Mouse (Mus musculus): ENCODE measurements around the gene Olfr596. TPM values are rescaled to one million over a fixed set of nuclear protein-coding genes. Genes with fewer than 3 reads are reported as not detected.

Gene Olfr596
- total and polyA plus RNA-seq, 3 experiments = not detected

DNA sequence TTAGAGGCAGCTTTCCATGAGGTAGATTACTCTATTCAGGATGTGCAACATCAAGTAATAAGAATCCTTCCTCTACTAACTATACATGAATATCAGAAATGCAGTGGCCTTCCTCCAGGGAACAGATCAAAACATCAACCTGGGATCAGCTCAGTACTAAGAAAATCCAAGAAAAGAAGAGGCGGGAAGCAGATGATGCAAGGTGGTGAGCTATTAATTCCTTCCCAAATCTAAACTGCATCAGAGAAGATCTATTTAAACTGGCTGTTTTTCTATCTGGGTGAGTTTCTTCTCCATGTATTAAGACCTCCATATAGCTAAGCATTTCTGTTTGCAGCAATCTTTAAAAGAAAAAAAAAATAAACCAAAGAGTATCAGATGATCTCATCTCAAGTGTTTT, 30.2 kb downstream of the Olfr596 start, which contains the start of gene Olfr599:
Olfr599 (plus strand) TSS at position 301 of the 400 bp plus-strand sequence.
- no peaks in the 10 kb centered on the region for H3K9me3 ChIP-seq (replicated peaks; ENCODE audit: insufficient read depth, low read length)
- no peak within 1 kb of the TSS for H3K27ac ChIP-seq (ENCODE audit: control insufficient read depth, low read depth, low read length)
- no peak for TF ChIP-seq USF2 (IDR thresholded peaks at IDR 0.05; ENCODE audit: borderline replicate concordance in 1 of 2, insufficient read depth in 1 of 2, low read depth in 1 of 2, low read length in 2 of 2)
- no peak for TF ChIP-seq ELF1 (IDR thresholded peaks at IDR 0.05; ENCODE audit: low read depth, low read length)
- TF ChIP-seq HCFC1 (IDR thresholded peaks at IDR 0.05; ENCODE audit: low read depth, low read length) = no peak
- no peak for TF ChIP-seq TBP (IDR thresholded peaks at IDR 0.05; ENCODE audit: low read depth, low read length)
- no peak for TF ChIP-seq GABPA (IDR thresholded peaks at IDR 0.05; ENCODE audit: low read depth, low read length)
- no peak within 1 kb of the TSS for H3K4me3 ChIP-seq (ENCODE audit: control insufficient read depth in 1 of 2, insufficient read depth in 1 of 2, low read depth in 2 of 2, low read length in 2 of 2)
- H3K79me2 ChIP-seq (ENCODE audit: control insufficient read depth, insufficient read depth, low read length, poor library complexity) = no peaks in the 10 kb centered on the region
- H3K36me3 ChIP-seq (ENCODE audit: control insufficient read depth in 1 of 2, insufficient read depth in 2 of 2, low read length in 2 of 2) = no peaks in the 10 kb centered on the region
- no peaks in the 10 kb centered on the region for H3K4me1 ChIP-seq (ENCODE audit: control insufficient read depth in 1 of 2, insufficient read depth in 2 of 2, low read length in 2 of 2)
- DNase-seq (ENCODE audit: low read depth, low spot score) = no peak
- H3K9ac ChIP-seq (ENCODE audit: control insufficient read depth, low read depth, low read length, poor library complexity, severe bottlenecking) = no peak within 1 kb of the TSS
- H3K27me3 ChIP-seq (ENCODE audit: control insufficient read depth in 1 of 2, insufficient read depth in 2 of 2, low read length in 2 of 2) = no peaks in the 10 kb centered on the region

GRCm38 (mm10) chr7:103349569-103349968, 44.1 kb downstream of the Olfr596 start, which contains the start of gene Olfr600:
Gene Olfr600, minus strand, starts transcription at chr7:103349669.
- no peaks in the 10 kb centered on the region for H3K79me2 ChIP-seq (ENCODE audit: control insufficient read depth, insufficient read depth, low read length, poor library complexity)
- H3K4me3 ChIP-seq (ENCODE audit: control insufficient read depth in 1 of 2, insufficient read depth in 1 of 2, low read depth in 2 of 2, low read length in 2 of 2) = no peak within 1 kb of the TSS
- TF ChIP-seq E2F4 (IDR thresholded peaks at IDR 0.05; ENCODE audit: borderline replicate concordance, low read depth, low read length) (no peak), NRF1 (IDR thresholded peaks at IDR 0.05; ENCODE audit: insufficient read depth, low read depth, low read length, poor library complexity, severe bottlenecking) (no peak), ZMIZ1 (IDR thresholded peaks at IDR 0.05; ENCODE audit: low read depth, low read length) (no peak), CHD2 (IDR thresholded peaks at IDR 0.05; ENCODE audit: low read length) (no peak), POLR2AphosphoS5 (IDR thresholded peaks at IDR 0.05; ENCODE audit: borderline replicate concordance, low read depth, low read length) (no peak)
- no peaks in the 10 kb centered on the region for H3K27me3 ChIP-seq (ENCODE audit: control insufficient read depth in 1 of 2, insufficient read depth in 2 of 2, low read length in 2 of 2)
- no peaks in the 10 kb centered on the region for H3K36me3 ChIP-seq (ENCODE audit: control insufficient read depth in 1 of 2, insufficient read depth in 2 of 2, low read length in 2 of 2)
- no peaks in the 10 kb centered on the region for H3K4me1 ChIP-seq (ENCODE audit: control insufficient read depth in 1 of 2, insufficient read depth in 2 of 2, low read length in 2 of 2)
- no peaks in the 10 kb centered on the region for H3K9me3 ChIP-seq (replicated peaks; ENCODE audit: insufficient read depth, low read length)
- H3K9ac ChIP-seq (ENCODE audit: control insufficient read depth, low read depth, low read length, poor library complexity, severe bottlenecking) = no peak within 1 kb of the TSS
- no peak within 1 kb of the TSS for H3K27ac ChIP-seq (ENCODE audit: control insufficient read depth, low read depth, low read length)
- DNase-seq (ENCODE audit: low read depth, low spot score) = no peak

Other genes starting within 250 kb of the Olfr596 start
- not detected in 2 replicates for gene Olfr584, start 223.8 kb upstream of the Olfr596 start, total RNA-seq (2012; rRNA removed)
- gene Olfr584, start 223.8 kb upstream of the Olfr596 start, polyA plus RNA-seq (2012; ENCODE audit: insufficient read depth in 1 of 2, insufficient read length in 2 of 2, low read depth in 1 of 2, low replicate concordance in 2 of 2, missing spikeins in 1 of 2) = not detected
- gene Olfr585, start 207.9 kb upstream of the Olfr596 start, total RNA-seq (2012; rRNA removed) = not detected in 2 replicates
- gene Olfr585, start 207.9 kb upstream of the Olfr596 start, polyA plus RNA-seq (2012; ENCODE audit: insufficient read depth in 1 of 2, insufficient read length in 2 of 2, low read depth in 1 of 2, low replicate concordance in 2 of 2, missing spikeins in 1 of 2) = not detected
- gene Olfr586, start 180.0 kb upstream of the Olfr596 start, total RNA-seq (2012; rRNA removed) = not detected in 2 replicates
- gene Olfr586, start 180.0 kb upstream of the Olfr596 start, polyA plus RNA-seq (2012; ENCODE audit: insufficient read depth in 1 of 2, insufficient read length in 2 of 2, low read depth in 1 of 2, low replicate concordance in 2 of 2, missing spikeins in 1 of 2) = not detected
- gene Olfr588-ps1, start 164.8 kb upstream of the Olfr596 start, total RNA-seq (2012; rRNA removed) = not detected in 2 replicates
- not detected for gene Olfr588-ps1, start 164.8 kb upstream of the Olfr596 start, polyA plus RNA-seq (2012; ENCODE audit: insufficient read depth in 1 of 2, insufficient read length in 2 of 2, low read depth in 1 of 2, low replicate concordance in 2 of 2, missing spikeins in 1 of 2)
- not detected in 2 replicates for gene Olfr589, start 149.3 kb upstream of the Olfr596 start, total RNA-seq (2012; rRNA removed)
- gene Olfr589, start 149.3 kb upstream of the Olfr596 start, polyA plus RNA-seq (2012; ENCODE audit: insufficient read depth in 1 of 2, insufficient read length in 2 of 2, low read depth in 1 of 2, low replicate concordance in 2 of 2, missing spikeins in 1 of 2) = not detected
- not detected in 2 replicates for gene Olfr591, start 127.3 kb upstream of the Olfr596 start, total RNA-seq (2012; rRNA removed)
- not detected for gene Olfr591, start 127.3 kb upstream of the Olfr596 start, polyA plus RNA-seq (2012; ENCODE audit: insufficient read depth in 1 of 2, insufficient read length in 2 of 2, low read depth in 1 of 2, low replicate concordance in 2 of 2, missing spikeins in 1 of 2)
- not detected in 2 replicates for gene Olfr592, start 120.8 kb upstream of the Olfr596 start, total RNA-seq (2012; rRNA removed)
- not detected for gene Olfr592, start 120.8 kb upstream of the Olfr596 start, polyA plus RNA-seq (2012; ENCODE audit: insufficient read depth in 1 of 2, insufficient read length in 2 of 2, low read depth in 1 of 2, low replicate concordance in 2 of 2, missing spikeins in 1 of 2)
- gene Olfr593, start 93.8 kb upstream of the Olfr596 start, total RNA-seq (2012; rRNA removed) = not detected in 2 replicates
- gene Olfr593, start 93.8 kb upstream of the Olfr596 start, polyA plus RNA-seq (2012; ENCODE audit: insufficient read depth in 1 of 2, insufficient read length in 2 of 2, low read depth in 1 of 2, low replicate concordance in 2 of 2, missing spikeins in 1 of 2) = not detected
- gene Olfr594, start 88.7 kb upstream of the Olfr596 start, total RNA-seq (2012; rRNA removed) = not detected in 2 replicates
- not detected for gene Olfr594, start 88.7 kb upstream of the Olfr596 start, polyA plus RNA-seq (2012; ENCODE audit: insufficient read depth in 1 of 2, insufficient read length in 2 of 2, low read depth in 1 of 2, low replicate concordance in 2 of 2, missing spikeins in 1 of 2)
- gene Usp17ld, start 53.1 kb upstream of the Olfr596 start, total RNA-seq (2012; rRNA removed) = not detected in 2 replicates
- gene Usp17ld, start 53.1 kb upstream of the Olfr596 start, polyA plus RNA-seq (2012; ENCODE audit: insufficient read depth in 1 of 2, insufficient read length in 2 of 2, low read depth in 1 of 2, low replicate concordance in 2 of 2, missing spikeins in 1 of 2) = not detected
- not detected in 2 replicates for gene Olfr597, start 10.7 kb downstream of the Olfr596 start, total RNA-seq (2012; rRNA removed)
- not detected for gene Olfr597, start 10.7 kb downstream of the Olfr596 start, polyA plus RNA-seq (2012; ENCODE audit: insufficient read depth in 1 of 2, insufficient read length in 2 of 2, low read depth in 1 of 2, low replicate concordance in 2 of 2, missing spikeins in 1 of 2)
- not detected in 2 replicates for gene Olfr598, start 17.9 kb downstream of the Olfr596 start, total RNA-seq (2012; rRNA removed)
- gene Olfr598, start 17.9 kb downstream of the Olfr596 start, polyA plus RNA-seq (2012; ENCODE audit: insufficient read depth in 1 of 2, insufficient read length in 2 of 2, low read depth in 1 of 2, low replicate concordance in 2 of 2, missing spikeins in 1 of 2) = not detected
- gene Olfr599, start 30.3 kb downstream of the Olfr596 start, total RNA-seq (2012; rRNA removed) = not detected in 2 replicates
- not detected for gene Olfr599, start 30.3 kb downstream of the Olfr596 start, polyA plus RNA-seq (2012; ENCODE audit: insufficient read depth in 1 of 2, insufficient read length in 2 of 2, low read depth in 1 of 2, low replicate concordance in 2 of 2, missing spikeins in 1 of 2)
- gene Olfr600, start 44.0 kb downstream of the Olfr596 start, total RNA-seq (2012; rRNA removed) = not detected in 2 replicates
- gene Olfr600, start 44.0 kb downstream of the Olfr596 start, polyA plus RNA-seq (2012; ENCODE audit: insufficient read depth in 1 of 2, insufficient read length in 2 of 2, low read depth in 1 of 2, low replicate concordance in 2 of 2, missing spikeins in 1 of 2) = not detected
- gene Olfr601, start 57.0 kb downstream of the Olfr596 start, total RNA-seq (2012; rRNA removed) = not detected in 2 replicates
- not detected for gene Olfr601, start 57.0 kb downstream of the Olfr596 start, polyA plus RNA-seq (2012; ENCODE audit: insufficient read depth in 1 of 2, insufficient read length in 2 of 2, low read depth in 1 of 2, low replicate concordance in 2 of 2, missing spikeins in 1 of 2)
- gene Olfr603, start 80.5 kb downstream of the Olfr596 start, total RNA-seq (2012; rRNA removed) = not detected in 2 replicates
- gene Olfr603, start 80.5 kb downstream of the Olfr596 start, polyA plus RNA-seq (2012; ENCODE audit: insufficient read depth in 1 of 2, insufficient read length in 2 of 2, low read depth in 1 of 2, low replicate concordance in 2 of 2, missing spikeins in 1 of 2) = not detected
- not detected in 2 replicates for gene Usp17lc, start 109.4 kb downstream of the Olfr596 start, total RNA-seq (2012; rRNA removed)
- gene Usp17lc, start 109.4 kb downstream of the Olfr596 start, polyA plus RNA-seq (2012; ENCODE audit: insufficient read depth in 1 of 2, insufficient read length in 2 of 2, low read depth in 1 of 2, low replicate concordance in 2 of 2, missing spikeins in 1 of 2) = not detected
- gene Olfr605, start 139.8 kb downstream of the Olfr596 start, total RNA-seq (2012; rRNA removed) = not detected in 2 replicates
- gene Olfr605, start 139.8 kb downstream of the Olfr596 start, polyA plus RNA-seq (2012; ENCODE audit: insufficient read depth in 1 of 2, insufficient read length in 2 of 2, low read depth in 1 of 2, low replicate concordance in 2 of 2, missing spikeins in 1 of 2) = not detected
- not detected in 2 replicates for gene Olfr606, start 143.4 kb downstream of the Olfr596 start, total RNA-seq (2012; rRNA removed)
- gene Olfr606, start 143.4 kb downstream of the Olfr596 start, polyA plus RNA-seq (2012; ENCODE audit: insufficient read depth in 1 of 2, insufficient read length in 2 of 2, low read depth in 1 of 2, low replicate concordance in 2 of 2, missing spikeins in 1 of 2) = not detected
- not detected in 2 replicates for gene Olfr607, start 158.5 kb downstream of the Olfr596 start, total RNA-seq (2012; rRNA removed)
- not detected for gene Olfr607, start 158.5 kb downstream of the Olfr596 start, polyA plus RNA-seq (2012; ENCODE audit: insufficient read depth in 1 of 2, insufficient read length in 2 of 2, low read depth in 1 of 2, low replicate concordance in 2 of 2, missing spikeins in 1 of 2)
- not detected in 2 replicates for gene Olfr608, start 164.2 kb downstream of the Olfr596 start, total RNA-seq (2012; rRNA removed)
- not detected for gene Olfr608, start 164.2 kb downstream of the Olfr596 start, polyA plus RNA-seq (2012; ENCODE audit: insufficient read depth in 1 of 2, insufficient read length in 2 of 2, low read depth in 1 of 2, low replicate concordance in 2 of 2, missing spikeins in 1 of 2)
- gene Olfr609, start 192.4 kb downstream of the Olfr596 start, total RNA-seq (2012; rRNA removed) = not detected in 2 replicates
- gene Olfr609, start 192.4 kb downstream of the Olfr596 start, polyA plus RNA-seq (2012; ENCODE audit: insufficient read depth in 1 of 2, insufficient read length in 2 of 2, low read depth in 1 of 2, low replicate concordance in 2 of 2, missing spikeins in 1 of 2) = not detected
- not detected in 2 replicates for gene Olfr610, start 206.5 kb downstream of the Olfr596 start, total RNA-seq (2012; rRNA removed)
- not detected for gene Olfr610, start 206.5 kb downstream of the Olfr596 start, polyA plus RNA-seq (2012; ENCODE audit: insufficient read depth in 1 of 2, insufficient read length in 2 of 2, low read depth in 1 of 2, low replicate concordance in 2 of 2, missing spikeins in 1 of 2)
- not detected in 2 replicates for gene Olfr611, start 215.2 kb downstream of the Olfr596 start, total RNA-seq (2012; rRNA removed)
- gene Olfr611, start 215.2 kb downstream of the Olfr596 start, polyA plus RNA-seq (2012; ENCODE audit: insufficient read depth in 1 of 2, insufficient read length in 2 of 2, low read depth in 1 of 2, low replicate concordance in 2 of 2, missing spikeins in 1 of 2) = not detected
- not detected in 2 replicates for gene Olfr612, start 237.1 kb downstream of the Olfr596 start, total RNA-seq (2012; rRNA removed)
- not detected for gene Olfr612, start 237.1 kb downstream of the Olfr596 start, polyA plus RNA-seq (2012; ENCODE audit: insufficient read depth in 1 of 2, insufficient read length in 2 of 2, low read depth in 1 of 2, low replicate concordance in 2 of 2, missing spikeins in 1 of 2)
- not detected in 2 replicates for gene Olfr613, start 242.4 kb downstream of the Olfr596 start, total RNA-seq (2012; rRNA removed)
- not detected for gene Olfr613, start 242.4 kb downstream of the Olfr596 start, polyA plus RNA-seq (2012; ENCODE audit: insufficient read depth in 1 of 2, insufficient read length in 2 of 2, low read depth in 1 of 2, low replicate concordance in 2 of 2, missing spikeins in 1 of 2)